Mouse (Mus musculus) limb, embryonic 14.5 days (tissue): ENCODE data around the gene Wbp1. TPM values are rescaled to one million over a fixed set of nuclear protein-coding genes. Genes with fewer than 3 reads are reported as not detected.

Source experiments
- ATAC-seq: fragments of 200-750 bp; cut with Nextera tagmentation; 2 replicates; pipeline ENCODE4 v1.8.0; 2017; ENCODE audit warnings: low read depth, moderate number of reproducible peaks, moderate TSS enrichment; ENCODE audit not compliant: low FRiP score
- DNase-seq: peaks from one replicate; pipeline ENCODE4 v3.0.0-alpha.2; 2015; ENCODE audit warnings: low spot score
- H3K27ac ChIP-seq: fragments of 300-500 bp; sonication (generic); replicated peaks from 2 replicates; pipeline ENCODE4 v1.5.1; 2014; ENCODE audit warnings: low read depth, mild to moderate bottlenecking, low read length, moderate library complexity, mixed read lengths
- H3K27me3 ChIP-seq: fragments of 300-500 bp; sonication (generic); 2 replicates; pipeline ENCODE4 v1.6.1; 2014; ENCODE audit warnings: low read length, mixed read lengths; ENCODE audit not compliant: control insufficient read depth, insufficient read depth
- H3K36me3 ChIP-seq: fragments of 300-500 bp; sonication (generic); 2 replicates; pipeline ENCODE4 v1.6.1; 2014; ENCODE audit warnings: mild to moderate bottlenecking, low read length, moderate library complexity, mixed read lengths; ENCODE audit not compliant: control insufficient read depth, insufficient read depth
- H3K4me1 ChIP-seq: fragments of 300-500 bp; sonication (generic); 2 replicates; pipeline ENCODE4 v1.6.1; 2014; ENCODE audit warnings: antibody characterized with exemption, low read length, mixed read lengths; ENCODE audit not compliant: control insufficient read depth, insufficient read depth
- H3K4me2 ChIP-seq: fragments of 300-500 bp; sonication (generic); replicated peaks from 2 replicates; pipeline ENCODE4 v1.6.1; 2014; ENCODE audit warnings: low read depth, mild to moderate bottlenecking, low read length, moderate library complexity; ENCODE audit not compliant: severe bottlenecking
- H3K4me3 ChIP-seq: fragments of 300-500 bp; sonication (generic); replicated peaks from 2 replicates; pipeline ENCODE4 v1.5.1; 2014; ENCODE audit warnings: low read length
- H3K9ac ChIP-seq: fragments of 300-500 bp; sonication (generic); 2 replicates; pipeline ENCODE4 v1.6.1; 2014; ENCODE audit warnings: mild to moderate bottlenecking, low read depth, low read length, moderate library complexity; ENCODE audit not compliant: severe bottlenecking
- H3K9me3 ChIP-seq: fragments of 300-500 bp; sonication (generic); 2 replicates; pipeline ENCODE4 v1.6.1; 2016; ENCODE audit warnings: low read length; ENCODE audit not compliant: control insufficient read depth
- POLR2A ChIP-seq: fragments of 200-500 bp; IDR thresholded peaks from 2 replicates; pipeline ENCODE4 v1.8.0; 2012; ENCODE audit warnings: inconsistent platforms, mild to moderate bottlenecking, moderate library complexity, borderline replicate concordance; ENCODE audit not compliant: insufficient read depth, insufficient read length; ENCODE audit errors: extremely low read depth
- WGBS: fragments of 180-500 bp; shearing (Covaris S2); extraction: QIAGEN DNeasy Blood & Tissue Kit; methylation state at CpG from one replicate; pipeline ENCODE4 v1.1.7; 2014; 5-methylcytosine and 5-hydroxymethylcytosine counted together
- polyA plus RNA-seq, 2 experiments: library from polyadenylated mRNA; depleted of rRNA in 1 of 2; stranded (reverse) in 1 of 2; unstranded in 1 of 2; fragments of >200 nt; fragmentation: Nextera tagmentation in 1 of 2; extraction: Ambion mirVana in 1 of 2; gene quantifications; 2 replicates each; pipeline versions ENCODE4 v1.2.1 to v1.2.3; 2012 to 2014

The Wbp1 gene
- polyA plus RNA-seq, 2 experiments, result 83.0 to 191 TPM

DNA sequence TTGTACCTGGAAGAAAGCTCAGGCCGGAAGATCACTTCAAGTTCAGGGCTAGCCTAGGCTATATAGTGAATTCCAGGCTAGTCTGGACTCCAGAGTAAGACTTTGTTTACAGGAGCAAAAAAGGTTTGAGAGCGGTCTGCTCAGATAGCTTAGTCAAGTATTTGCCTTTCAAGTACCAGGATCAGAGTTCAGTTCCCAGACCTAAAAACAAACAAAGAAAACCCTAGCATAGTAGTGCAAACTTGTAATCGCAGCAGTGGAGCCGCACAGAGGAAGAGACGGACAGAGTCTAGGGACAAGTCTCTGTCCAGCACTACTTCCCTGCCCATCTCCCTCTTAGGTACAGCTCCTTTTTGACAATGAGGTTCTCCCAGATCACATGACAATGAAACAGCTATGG is 41.1 kb downstream of the Wbp1 start:
- Histone ChIP-seq H3K4me3 (no peak overlapping the region), H3K9me3 (no peaks in the 10 kb centered on the region), H3K27ac (no peak overlapping the region), H3K36me3 (peaks cover 26% of the 10 kb centered on the region), H3K4me1 (0 out of 2 replicates have a peak, but pooled peaks cover 5% of the 10 kb centered on the region), H3K27me3 (peaks cover 28% of the 10 kb centered on the region), H3K9ac (no peak overlapping the region), H3K4me2 (no peak overlapping the region)
- 96% methylated on average over 5 of the region's 5 CpGs for WGBS
- no peak for DNase-seq
- no peak for ATAC-seq
- no peak for TF ChIP-seq POLR2A

DNA sequence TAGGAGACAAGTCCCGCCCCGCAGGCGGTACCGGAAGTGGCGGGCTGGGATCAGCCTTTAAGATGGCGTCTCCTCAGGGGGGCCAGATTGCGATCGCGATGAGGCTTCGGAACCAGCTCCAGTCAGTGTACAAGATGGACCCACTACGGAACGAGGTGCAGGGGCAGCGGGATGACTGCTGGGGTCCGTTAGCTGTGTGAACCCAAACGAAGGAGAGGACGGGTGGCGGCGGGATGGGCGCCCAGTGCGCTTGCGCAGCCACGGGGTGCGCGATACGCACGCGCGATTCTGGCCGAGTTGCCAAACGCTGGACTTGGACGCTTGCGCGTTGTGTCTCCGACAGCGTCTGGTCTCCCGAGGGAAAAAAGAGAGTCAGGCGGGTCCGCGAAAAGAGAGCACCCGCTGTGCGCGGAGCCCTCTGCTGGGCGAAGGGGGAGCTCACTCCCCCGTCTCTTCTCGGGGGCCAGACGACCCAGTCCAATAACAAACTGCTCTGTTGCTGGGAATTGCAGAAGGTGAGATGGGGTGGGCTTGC is 43.0 kb downstream of the Wbp1 start:
- Histone ChIP-seq H3K27me3 (peaks cover 24% of the 10 kb centered on the region), H3K27ac (peak overlapping the region; percentile 82), H3K36me3 (peaks cover 26% of the 10 kb centered on the region), H3K4me2 (peak overlapping the region; percentile 75), H3K9ac (peak overlapping the region; percentile 73), H3K9me3 (no peaks in the 10 kb centered on the region), H3K4me1 (0 out of 2 replicates have a peak, but pooled peaks cover 5% of the 10 kb centered on the region), H3K4me3 (peak overlapping the region; percentile 78)
- peak; percentile 88 for DNase-seq
- ATAC-seq, result peak; percentile 95
- TF ChIP-seq POLR2A, result peak; percentile 28; the same call in 1 of the 2 replicates
- under 1% methylated on average over 46 of the region's 46 CpGs for WGBS

- Histone ChIP-seq H3K4me2 (peak within 1 kb of the TSS; percentile 98), H3K27ac (peak within 1 kb of the TSS; percentile 82), H3K9ac (peak within 1 kb of the TSS; percentile 73), H3K27me3 (peaks cover 24% of the 10 kb centered on the region), H3K4me3 (peak within 1 kb of the TSS; percentile 78), H3K36me3 (peaks cover 26% of the 10 kb centered on the region), H3K4me1 (0 out of 2 replicates have a peak, but pooled peaks cover 5% of the 10 kb centered on the region), H3K9me3 (no peaks in the 10 kb centered on the region)
- DNase-seq (peak; percentile 97), ATAC-seq (peak; percentile 59)
- WGBS, result under 1% methylated on average over 43 of the region's 54 CpGs
- no peak for TF ChIP-seq POLR2A
These were observed 43.6 kb downstream of the Wbp1 start, which contains the start of gene Pcgf1 for GRCm38 (mm10) chr6:83077630-83078323. Pcgf1 (plus strand) TSS chr6:83077869.

GRCm38 (mm10) chr6:83074979-83075378 is 46.4 kb downstream of the Wbp1 start:
- no peak overlapping the region for H3K4me2 ChIP-seq

GRCm38 (mm10) chr6:83071220-83071619 is 50.1 kb downstream of the Wbp1 start:
- H3K27me3 ChIP-seq, result peaks cover 89% of the 10 kb centered on the region
- H3K9ac ChIP-seq, result no peak overlapping the region
- DNase-seq (no peak), ATAC-seq (no peak)
- WGBS, result 0% methylated on average over 19 of the region's 24 CpGs
- no peaks in the 10 kb centered on the region for H3K36me3 ChIP-seq
- no peaks in the 10 kb centered on the region for H3K4me1 ChIP-seq
- no peaks in the 10 kb centered on the region for H3K9me3 ChIP-seq
- peak overlapping the region; percentile 17 for H3K4me3 ChIP-seq
- H3K27ac ChIP-seq, result no peak overlapping the region
- H3K4me2 ChIP-seq, result no peak overlapping the region
- no peak for TF ChIP-seq POLR2A

More at GRCm38 (mm10) chr6:83074979-83075378, 46.4 kb downstream of the Wbp1 start:
- WGBS, result 19% methylated on average over 2 of the region's 2 CpGs
- Histone ChIP-seq H3K9ac (no peak overlapping the region), H3K4me1 (0 out of 2 replicates have a peak, but pooled peaks cover 5% of the 10 kb centered on the region), H3K27ac (no peak overlapping the region), H3K27me3 (peaks cover 52% of the 10 kb centered on the region), H3K36me3 (peaks cover 5% of the 10 kb centered on the region; the same call in 1 of the 2 replicates), H3K9me3 (no peaks in the 10 kb centered on the region), H3K4me3 (no peak overlapping the region)
- ATAC-seq (no peak), DNase-seq (no peak)
- TF ChIP-seq POLR2A, result no peak
